ENCODE assay signal across 17 mouse cellular contexts in the genomic region with DNA sequence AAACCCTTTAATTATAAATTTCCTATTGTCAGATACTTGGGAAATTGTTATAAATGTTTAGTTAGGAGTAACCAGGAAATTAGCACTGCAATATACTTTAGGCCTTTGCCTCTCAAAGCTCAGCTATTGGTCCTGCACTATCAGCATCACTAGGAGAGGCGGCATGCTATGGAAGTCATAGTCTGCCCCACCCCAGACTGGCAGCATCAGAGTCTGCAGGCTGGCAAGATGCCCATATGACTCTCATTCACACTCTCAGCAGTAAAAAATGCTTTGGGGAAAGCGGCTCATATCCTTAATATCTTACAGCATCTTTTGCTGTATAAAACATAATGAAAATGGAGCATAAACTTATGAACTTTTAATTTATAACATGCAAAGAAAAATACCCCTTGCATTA.
DNase-seq lines count a peak whose midpoint lies in the region; ATAC-seq lines count a peak whose summit lies in the region.
"Had no signal": no experiment of that assay in that cellular context is flagged by ENCODE, and none has a peak within 500 bp of the region (broad histone marks: within the 10 kb centered on the region; RNA-seq: fewer than 3 reads in every experiment).

No protein-coding gene starts in this region.

- ATAC-seq in forebrain, embryonic 14.5 days: no peak
- ATAC-seq in forebrain, embryonic 12.5 days (ENCODE audit: low FRiP score): no peak
- ATAC-seq in midbrain, embryonic 14.5 days (ENCODE audit: low FRiP score, low TSS enrichment): no peak
- ATAC-seq: intestine, embryonic 16.5 days had no signal

- no peaks in the 10 kb centered on the region for H3K36me3 ChIP-seq in forebrain, embryonic 14.5 days (ENCODE audit: control insufficient read depth, insufficient read depth, low read length)
- H3K36me3 ChIP-seq in forebrain, embryonic 12.5 days (replicated peaks): no peaks in the 10 kb centered on the region
- no peaks in the 10 kb centered on the region for H3K36me3 ChIP-seq in midbrain, embryonic 14.5 days (ENCODE audit: control insufficient read depth, insufficient read depth, low read length)
- no peaks in the 10 kb centered on the region for H3K36me3 ChIP-seq in midbrain, embryonic 10.5 days
- H3K36me3 ChIP-seq: embryonic facial prominence, embryonic 12.5 days; heart, embryonic 13.5 days had no signal

- no peak overlapping the region for H3K4me3 ChIP-seq in forebrain, embryonic 14.5 days (ENCODE audit: low read depth, low read length)
- no peak overlapping the region for H3K4me3 ChIP-seq in forebrain, embryonic 12.5 days (replicated peaks)
- H3K4me3 ChIP-seq in midbrain, embryonic 14.5 days (replicated peaks; ENCODE audit: low read depth, low read length): no peak overlapping the region
- no peak overlapping the region for H3K4me3 ChIP-seq in midbrain, embryonic 10.5 days
- H3K4me3 ChIP-seq: embryonic facial prominence, embryonic 12.5 days; heart, embryonic 13.5 days had no signal

- H3K27ac ChIP-seq in forebrain, embryonic 14.5 days (ENCODE audit: low read depth, low read length): no peak overlapping the region
- no peak overlapping the region for H3K27ac ChIP-seq in forebrain, embryonic 12.5 days
- no peak overlapping the region for H3K27ac ChIP-seq in midbrain, embryonic 14.5 days (replicated peaks; ENCODE audit: low read depth, low read length)
- H3K27ac ChIP-seq in midbrain, embryonic 10.5 days (replicated peaks): no peak overlapping the region
- H3K27ac ChIP-seq: embryonic facial prominence, embryonic 12.5 days; heart, embryonic 13.5 days; hindbrain, embryonic 14.5 days had no signal

- H3K4me1 ChIP-seq in forebrain, embryonic 14.5 days (ENCODE audit: control insufficient read depth, insufficient read depth, low read length): no peaks in the 10 kb centered on the region
- H3K4me1 ChIP-seq in forebrain, embryonic 12.5 days: no peaks in the 10 kb centered on the region
- H3K4me1 ChIP-seq in midbrain, embryonic 14.5 days (ENCODE audit: control insufficient read depth, insufficient read depth, low read length): no peaks in the 10 kb centered on the region
- H3K4me1 ChIP-seq in midbrain, embryonic 10.5 days: no peaks in the 10 kb centered on the region
- H3K4me1 ChIP-seq: embryonic facial prominence, embryonic 12.5 days; heart, embryonic 13.5 days had no signal

- no peak overlapping the region for H3K9ac ChIP-seq in forebrain, embryonic 14.5 days (ENCODE audit: low read length)
- no peak overlapping the region for H3K9ac ChIP-seq in forebrain, embryonic 12.5 days
- H3K9ac ChIP-seq in midbrain, embryonic 14.5 days (replicated peaks; ENCODE audit: low read length): no peak overlapping the region
- H3K9ac ChIP-seq: embryonic facial prominence, embryonic 12.5 days; heart, embryonic 13.5 days; hindbrain, embryonic 14.5 days had no signal

- intact Hi-C loops in heart, postnatal 36 days (cut with DNase I): no loop called here

- no peaks in the 10 kb centered on the region for H3K9me3 ChIP-seq in forebrain, embryonic 14.5 days (replicated peaks; ENCODE audit: control insufficient read depth, low read length)
- H3K9me3 ChIP-seq in forebrain, embryonic 12.5 days: no peaks in the 10 kb centered on the region
- no peaks in the 10 kb centered on the region for H3K9me3 ChIP-seq in midbrain, embryonic 14.5 days (ENCODE audit: control insufficient read depth, low read length)
- no peaks in the 10 kb centered on the region for H3K9me3 ChIP-seq in midbrain, embryonic 10.5 days (replicated peaks)
- H3K9me3 ChIP-seq: embryonic facial prominence, embryonic 12.5 days; heart, embryonic 13.5 days had no signal

- WGBS in forebrain, embryonic 14.5 days: 62% methylated on average over 2 of the region's 2 CpGs
- WGBS in forebrain, embryonic 12.5 days: 76% methylated on average over 2 of the region's 2 CpGs
- 81% methylated on average over 2 of the region's 2 CpGs for WGBS in midbrain, embryonic 14.5 days
- 89% methylated on average over 2 of the region's 2 CpGs for WGBS in midbrain, embryonic 10.5 days

- no peak overlapping the region for H3K4me2 ChIP-seq in forebrain, embryonic 14.5 days (ENCODE audit: low read length)
- H3K4me2 ChIP-seq in forebrain, embryonic 12.5 days: no peak overlapping the region
- H3K4me2 ChIP-seq in midbrain, embryonic 14.5 days (ENCODE audit: low read length): no peak overlapping the region
- H3K4me2 ChIP-seq: embryonic facial prominence, embryonic 12.5 days; heart, embryonic 13.5 days; hindbrain, embryonic 14.5 days had no signal

- H3K27me3 ChIP-seq in forebrain, embryonic 14.5 days (replicated peaks; ENCODE audit: control insufficient read depth, insufficient read depth, low read length): no peaks in the 10 kb centered on the region
- H3K27me3 ChIP-seq in forebrain, embryonic 12.5 days: no peaks in the 10 kb centered on the region
- H3K27me3 ChIP-seq in midbrain, embryonic 14.5 days (ENCODE audit: control insufficient read depth, insufficient read depth, low read length): no peaks in the 10 kb centered on the region
- H3K27me3 ChIP-seq in midbrain, embryonic 10.5 days (ENCODE audit: low read depth, poor library complexity, severe bottlenecking): no peaks in the 10 kb centered on the region
- H3K27me3 ChIP-seq: embryonic facial prominence, embryonic 12.5 days; heart, embryonic 13.5 days had no signal

- peak; percentile 59 for DNase-seq in forebrain, embryonic 14.5 days (ENCODE audit: low spot score)
- peak; percentile 8 for DNase-seq in heart, postnatal 4 days
- no peak for DNase-seq in heart, postnatal 36 days
- DNase-seq in midbrain, embryonic 14.5 days: peak; percentile 19
- no peak for DNase-seq in midbrain, embryonic 10.5 days (ENCODE audit: low spot score)
- peak; percentile 42 for DNase-seq in NIH3T3 (ENCODE audit: low read depth)
- DNase-seq in kidney, adult 8-10 months: no peak
- DNase-seq: adrenal gland, postnatal 10 days; cerebellum, adult 11-12 months; gastrocnemius, postnatal 36 days; heart, adult 11 months; kidney, adult 2 months had no signal

Comparison
In these comparisons a context has a peak if more than half of its experiments do, and no peak if none do; other contexts are left out.
1. DNase-seq: peak in forebrain, embryonic 14.5 days (single experiment), heart, postnatal 4 days (single experiment), midbrain, embryonic 14.5 days (single experiment) and NIH3T3 (single experiment); none in heart, postnatal 36 days (0 of 2), midbrain, embryonic 10.5 days (single experiment) and kidney, adult 8-10 months (0 of 2).